Mouse (Mus musculus) kidney, embryonic 15.5 days (tissue): ENCODE measurements around the gene Gla. TPM values are rescaled to one million over a fixed set of nuclear protein-coding genes. Genes with fewer than 3 reads are reported as not detected.

ENCODE experiments used
- ATAC-seq: fragments of 200-750 bp; cut with Nextera tagmentation; replicated peaks from 2 replicates; pipeline ENCODE4 v1.8.0; 2017; ENCODE audit warnings: moderate TSS enrichment; ENCODE audit not compliant: low FRiP score
- H3K27ac ChIP-seq: fragments of 300-500 bp; sonication (generic); 2 replicates; pipeline ENCODE4 v1.5.1; 2015; ENCODE audit warnings: mild to moderate bottlenecking, inconsistent platforms
- H3K27me3 ChIP-seq: fragments of 300-500 bp; sonication (generic); 2 replicates; pipeline ENCODE4 v1.6.1; 2015; ENCODE audit warnings: inconsistent platforms
- H3K36me3 ChIP-seq: fragments of 300-500 bp; sonication (generic); 2 replicates; pipeline ENCODE4 v1.6.1; 2015; ENCODE audit warnings: inconsistent platforms
- H3K4me1 ChIP-seq: fragments of 300-500 bp; sonication (generic); 2 replicates; pipeline ENCODE4 v1.6.1; 2015; ENCODE audit warnings: inconsistent platforms
- H3K4me2 ChIP-seq: fragments of 300-500 bp; sonication (generic); 2 replicates; pipeline ENCODE4 v1.6.1; 2015; ENCODE audit warnings: moderate library complexity, mild to moderate bottlenecking, inconsistent platforms
- H3K4me3 ChIP-seq: fragments of 300-500 bp; sonication (generic); replicated peaks from 2 replicates; pipeline ENCODE4 v1.5.1; 2015; ENCODE audit warnings: mild to moderate bottlenecking, inconsistent platforms
- H3K9ac ChIP-seq: fragments of 300-500 bp; sonication (generic); 2 replicates; pipeline ENCODE4 v1.6.1; 2015; ENCODE audit warnings: mild to moderate bottlenecking, inconsistent platforms
- H3K9me3 ChIP-seq: fragments of 300-500 bp; sonication (generic); replicated peaks from 2 replicates; pipeline ENCODE4 v1.6.1; 2016; ENCODE audit warnings: inconsistent platforms
- WGBS: fragments of 180-500 bp; shearing (Covaris S2); methylation state at CpG from one replicate; pipeline ENCODE4 v1.1.7; 2015; ENCODE audit warnings: mixed read lengths; 5-methylcytosine and 5-hydroxymethylcytosine counted together
- polyA plus RNA-seq: library from polyadenylated mRNA; unstranded; fragments of >200 nt; fragmentation: Nextera tagmentation; extraction: Ambion mirVana; gene quantifications from 2 replicates; pipeline ENCODE4 v1.2.1, GENCODE M21; 2015

Gene Gla
- polyA plus RNA-seq: 5.7 TPM in 2 replicates

- Histone ChIP-seq H3K9ac (peak within 1 kb of the TSS; percentile 53), H3K4me1 (peaks cover 6% of the 10 kb centered on the region; the same call in 1 of the 2 replicates), H3K27me3 (peaks cover 6% of the 10 kb centered on the region; the same call in 1 of the 2 replicates), H3K4me3 (peak within 1 kb of the TSS; percentile 58), H3K36me3 (no peaks in the 10 kb centered on the region), H3K9me3 (no peaks in the 10 kb centered on the region), H3K27ac (peak within 1 kb of the TSS; percentile 93), H3K4me2 (peak within 1 kb of the TSS; percentile 63)
- ATAC-seq: peak; percentile 98
- WGBS: 18% methylated on average over 33 of the region's 33 CpGs
Measured at GRCm38 (mm10) chrX:134600659-134601379, at the start of gene Gla, which contains the start of gene Hnrnph2. Gla (minus strand) TSS chrX:134601125. Hnrnph2 (plus strand) TSS chrX:134601179.

GRCm38 (mm10) chrX:134648031-134648692 lies 47.2 kb upstream of the Gla start:
- 15% methylated on average over 11 of the region's 11 CpGs for WGBS
- H3K4me1 ChIP-seq: no peaks in the 10 kb centered on the region
- H3K27me3 ChIP-seq: 0 out of 2 replicates have a peak, but pooled peaks cover 4% of the 10 kb centered on the region
- H3K9ac ChIP-seq: no peak overlapping the region
- ATAC-seq: peak; percentile 79
- no peaks in the 10 kb centered on the region for H3K9me3 ChIP-seq
- no peak overlapping the region for H3K4me3 ChIP-seq
- no peak overlapping the region for H3K4me2 ChIP-seq
- no peaks in the 10 kb centered on the region for H3K36me3 ChIP-seq
- H3K27ac ChIP-seq: no peak overlapping the region

GRCm38 (mm10) chrX:134647421-134647820 lies 46.5 kb upstream of the Gla start:
- 0 out of 2 replicates have a peak, but pooled peaks cover 3% of the 10 kb centered on the region for H3K27me3 ChIP-seq
- no peaks in the 10 kb centered on the region for H3K9me3 ChIP-seq
- no peak overlapping the region for H3K4me2 ChIP-seq
- no peak for ATAC-seq
- no peak overlapping the region for H3K9ac ChIP-seq
- no peaks in the 10 kb centered on the region for H3K36me3 ChIP-seq
- H3K4me3 ChIP-seq: no peak overlapping the region
- WGBS: 65% methylated on average over 8 of the region's 8 CpGs
- H3K27ac ChIP-seq: 0 out of 2 replicates have a peak overlapping the region, but pooled peaks have one; percentile 22
- no peaks in the 10 kb centered on the region for H3K4me1 ChIP-seq

GRCm38 (mm10) chrX:134646338-134646737 lies 45.4 kb upstream of the Gla start:
- ATAC-seq: no peak
- H3K27ac ChIP-seq: no peak overlapping the region
- no peaks in the 10 kb centered on the region for H3K36me3 ChIP-seq
- H3K9me3 ChIP-seq: no peaks in the 10 kb centered on the region
- no peaks in the 10 kb centered on the region for H3K4me1 ChIP-seq
- WGBS: 93% methylated on average over 1 of the region's 1 CpGs
- H3K9ac ChIP-seq: no peak overlapping the region
- no peaks in the 10 kb centered on the region for H3K27me3 ChIP-seq
- no peak overlapping the region for H3K4me2 ChIP-seq
- H3K4me3 ChIP-seq: no peak overlapping the region

GRCm38 (mm10) chrX:134641000-134641760 lies 40.3 kb upstream of the Gla start:
- no peaks in the 10 kb centered on the region for H3K4me1 ChIP-seq
- H3K9me3 ChIP-seq: no peaks in the 10 kb centered on the region
- H3K4me3 ChIP-seq: no peak overlapping the region
- no peak overlapping the region for H3K27ac ChIP-seq
- H3K9ac ChIP-seq: no peak overlapping the region
- no peak for ATAC-seq
- H3K27me3 ChIP-seq: peaks cover 6% of the 10 kb centered on the region; the same call in 1 of the 2 replicates
- no peak overlapping the region for H3K4me2 ChIP-seq
- WGBS: 62% methylated on average over 10 of the region's 10 CpGs
- no peaks in the 10 kb centered on the region for H3K36me3 ChIP-seq

- no peak overlapping the region for H3K4me3 ChIP-seq
- WGBS: 53% methylated on average over 3 of the region's 3 CpGs
- peaks cover 9% of the 10 kb centered on the region; the same call in 1 of the 2 replicates for H3K27me3 ChIP-seq
- no peak overlapping the region for H3K9ac ChIP-seq
- ATAC-seq: no peak
- H3K4me2 ChIP-seq: no peak overlapping the region
- no peaks in the 10 kb centered on the region for H3K9me3 ChIP-seq
- H3K27ac ChIP-seq: no peak overlapping the region
- H3K36me3 ChIP-seq: no peaks in the 10 kb centered on the region
- H3K4me1 ChIP-seq: no peaks in the 10 kb centered on the region
Measured at GRCm38 (mm10) chrX:134635860-134636259, 34.9 kb upstream of the Gla start.

GRCm38 (mm10) chrX:134635111-134635510 lies 34.2 kb upstream of the Gla start:
- no peaks in the 10 kb centered on the region for H3K36me3 ChIP-seq
- ATAC-seq: no peak
- H3K9me3 ChIP-seq: no peaks in the 10 kb centered on the region
- 46% methylated on average over 3 of the region's 3 CpGs for WGBS
- no peaks in the 10 kb centered on the region for H3K4me1 ChIP-seq
- H3K27ac ChIP-seq: no peak overlapping the region
- no peak overlapping the region for H3K4me3 ChIP-seq
- H3K9ac ChIP-seq: no peak overlapping the region
- no peak overlapping the region for H3K4me2 ChIP-seq
- H3K27me3 ChIP-seq: peaks cover 9% of the 10 kb centered on the region; the same call in 1 of the 2 replicates

GRCm38 (mm10) chrX:134632710-134633109 lies 31.8 kb upstream of the Gla start:
- Histone ChIP-seq H3K4me3 (no peak overlapping the region), H3K9me3 (no peaks in the 10 kb centered on the region), H3K4me1 (no peaks in the 10 kb centered on the region), H3K27ac (no peak overlapping the region), H3K9ac (no peak overlapping the region), H3K36me3 (no peaks in the 10 kb centered on the region), H3K4me2 (no peak overlapping the region), H3K27me3 (peaks cover 9% of the 10 kb centered on the region; the same call in 1 of the 2 replicates)
- WGBS: 94% methylated on average over 5 of the region's 5 CpGs
- ATAC-seq: no peak

- Histone ChIP-seq H3K36me3 (no peaks in the 10 kb centered on the region), H3K4me3 (no peak overlapping the region), H3K27me3 (peaks cover 4% of the 10 kb centered on the region; the same call in 1 of the 2 replicates), H3K9ac (no peak overlapping the region), H3K27ac (no peak overlapping the region), H3K4me2 (no peak overlapping the region), H3K9me3 (no peaks in the 10 kb centered on the region), H3K4me1 (no peaks in the 10 kb centered on the region)
- WGBS: 60% methylated on average over 2 of the region's 2 CpGs
- ATAC-seq: no peak
Measured at GRCm38 (mm10) chrX:134628200-134628599, 27.3 kb upstream of the Gla start.

GRCm38 (mm10) chrX:134623350-134623749 lies 22.4 kb upstream of the Gla start:
- H3K27ac ChIP-seq: no peak overlapping the region
- no peak for ATAC-seq
- WGBS: 62% methylated on average over 4 of the region's 4 CpGs
- no peak overlapping the region for H3K9ac ChIP-seq
- H3K4me3 ChIP-seq: no peak overlapping the region
- no peaks in the 10 kb centered on the region for H3K9me3 ChIP-seq
- H3K4me2 ChIP-seq: no peak overlapping the region
- H3K27me3 ChIP-seq: peaks cover 18% of the 10 kb centered on the region
- no peaks in the 10 kb centered on the region for H3K4me1 ChIP-seq
- H3K36me3 ChIP-seq: no peaks in the 10 kb centered on the region

- Histone ChIP-seq H3K9me3 (no peaks in the 10 kb centered on the region), H3K4me2 (no peak overlapping the region), H3K27me3 (peaks cover 25% of the 10 kb centered on the region), H3K36me3 (no peaks in the 10 kb centered on the region), H3K4me1 (no peaks in the 10 kb centered on the region), H3K9ac (no peak overlapping the region), H3K27ac (no peak overlapping the region), H3K4me3 (no peak overlapping the region)
- ATAC-seq: no peak
- 84% methylated on average over 3 of the region's 3 CpGs for WGBS
Measured at GRCm38 (mm10) chrX:134621685-134622084, 20.8 kb upstream of the Gla start.
